Mouse (Mus musculus) liver (tissue): ENCODE measurements at regions not wholly inside any gene's neighbourhood (a gene's known extent, or its start where the extent isn't known, plus 50 kb on each side); places are given as distances from the start of the nearest gene placed in this dataset.

Experiments
- DNase-seq: peaks from one replicate; pipeline ENCODE4 v3.0.0-alpha.2; 2020; ENCODE audit warnings: mixed read lengths

GRCm38 (mm10) chr9:79455226-79455625, 263.4 kb downstream of the Col12a1 start:
- DNase-seq, result no peak

GRCm38 (mm10) chr9:79479118-79479517, 239.5 kb downstream of the Col12a1 start:
- DNase-seq, result no peak

GRCm38 (mm10) chr9:79500253-79500652, 218.4 kb downstream of the Col12a1 start:
- DNase-seq, result no peak

DNA sequence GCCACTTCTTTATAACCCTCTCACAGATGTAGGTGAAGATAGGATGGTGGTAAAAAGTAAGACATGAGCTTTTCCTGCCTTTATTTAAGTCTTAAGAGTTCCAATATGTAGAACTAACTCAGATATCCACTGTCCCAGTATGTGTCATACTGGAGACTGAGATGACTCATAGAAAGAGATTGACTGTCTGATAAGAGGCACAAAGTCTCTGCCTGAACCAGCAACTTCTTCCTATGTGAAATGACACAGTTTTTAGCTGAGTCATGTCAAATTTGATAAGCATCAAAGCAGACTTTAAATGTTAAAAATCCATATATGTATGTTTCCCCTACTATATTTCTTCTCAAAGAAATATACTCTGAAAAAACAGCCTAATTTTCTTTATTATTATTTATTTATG, 216.6 kb downstream of the Col12a1 start:
- no peak for DNase-seq

- no peak for DNase-seq
Observed at GRCm38 (mm10) chr9:79516384-79516783, 202.2 kb downstream of the Col12a1 start.

DNA sequence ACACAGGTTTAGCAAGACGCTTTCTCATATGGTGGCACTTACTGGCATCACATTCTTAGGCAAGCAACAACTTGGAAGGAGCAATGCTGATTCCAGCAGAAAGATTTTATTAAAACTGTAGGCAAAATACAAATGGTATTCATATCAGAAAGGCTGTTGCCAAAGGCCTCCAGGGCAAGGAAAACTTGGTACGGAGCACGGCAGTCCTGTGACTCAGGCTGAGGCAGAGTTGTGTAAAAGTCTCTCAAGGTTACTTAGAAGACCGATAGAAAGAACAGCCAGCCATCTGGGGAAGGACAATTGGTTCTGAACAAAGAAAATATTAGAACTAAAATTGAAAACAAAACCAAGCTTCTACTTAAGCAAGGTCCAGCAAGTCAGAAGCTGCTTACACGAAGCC, 201.2 kb downstream of the Col12a1 start:
- no peak for DNase-seq

- no peak for DNase-seq
Observed at GRCm38 (mm10) chr9:79518640-79519039, 200.0 kb downstream of the Col12a1 start.

GRCm38 (mm10) chr9:79520498-79520897, 198.1 kb downstream of the Col12a1 start:
- no peak for DNase-seq

DNA sequence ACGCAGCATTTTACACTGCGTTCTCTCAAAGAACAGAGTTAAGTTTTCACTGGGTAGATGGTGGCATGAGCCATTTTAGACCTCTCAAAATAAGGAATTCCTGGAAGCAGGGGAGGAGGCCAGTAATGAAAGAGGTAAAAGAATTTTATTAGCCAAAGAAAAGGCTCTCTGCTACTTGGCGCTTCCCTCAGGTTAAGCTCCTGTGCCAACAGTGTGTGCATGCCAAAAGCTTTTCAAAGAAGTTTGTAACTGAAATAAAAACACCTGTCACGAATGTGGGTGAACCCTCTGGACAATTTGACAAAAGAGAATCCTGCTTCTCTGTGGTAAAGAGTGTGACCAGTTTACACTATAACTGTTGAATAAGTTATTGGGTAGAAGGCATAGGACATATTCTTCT, 195.6 kb downstream of the Col12a1 start:
- DNase-seq, result no peak

DNA sequence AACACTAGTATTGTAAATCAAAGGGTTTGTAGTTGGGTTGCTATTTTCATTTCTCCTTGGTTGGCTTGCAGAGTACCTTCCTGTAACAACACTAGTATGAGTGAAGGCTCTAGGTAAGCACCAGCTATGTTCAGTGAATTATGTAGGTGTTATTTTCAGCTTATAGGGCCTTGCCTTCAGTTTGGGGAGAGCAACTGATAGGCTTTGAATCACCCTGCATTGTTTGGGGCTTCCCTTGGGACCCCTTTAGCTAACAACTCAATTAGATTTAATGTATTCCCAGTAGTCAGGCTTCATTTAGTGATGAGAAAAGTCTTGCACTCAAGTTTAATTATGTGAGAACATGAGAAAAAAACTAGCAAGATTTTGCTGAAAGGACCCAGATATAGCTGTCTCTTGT, 193.6 kb downstream of the Col12a1 start:
- DNase-seq, result no peak

GRCm38 (mm10) chr9:79526390-79526789, 192.2 kb downstream of the Col12a1 start:
- no peak for DNase-seq

- DNase-seq, result no peak
Observed at GRCm38 (mm10) chr9:79527331-79527730, 191.3 kb downstream of the Col12a1 start.
